Mouse (Mus musculus) kidney, adult 2 months (tissue): Measurements from ENCODE around the gene Axin1.

ENCODE experiments used
- CTCF ChIP-seq: fragments of 200-500 bp; conservative IDR thresholded peaks from 2 replicates; pipeline ENCODE4 v1.5.1; 2011; ENCODE audit warnings: low read depth, mild to moderate bottlenecking, control low read depth, low read length, moderate library complexity, mixed read lengths; ENCODE audit not compliant: insufficient read depth, insufficient read length
- POLR2A ChIP-seq: fragments of 200-500 bp; IDR thresholded peaks from one replicate; pipeline ENCODE4 v1.6.1; 2011; ENCODE audit warnings: low read depth, low read length, control low read depth

GRCm38 (mm10) chr17:26188091-26188805, 49.8 kb downstream of the Axin1 start:
- TF ChIP-seq CTCF (no peak), POLR2A (no peak)
